Mouse (Mus musculus): ENCODE data around the gene Cd209c. TPM values are rescaled to one million over a fixed set of nuclear protein-coding genes. Genes with fewer than 3 reads are reported as not detected.

Cd209c gene
- not detected in 2 replicates for total RNA-seq (2014; rRNA removed)
- polyA plus RNA-seq (2012; rRNA removed): not detected in 2 replicates

DNA sequence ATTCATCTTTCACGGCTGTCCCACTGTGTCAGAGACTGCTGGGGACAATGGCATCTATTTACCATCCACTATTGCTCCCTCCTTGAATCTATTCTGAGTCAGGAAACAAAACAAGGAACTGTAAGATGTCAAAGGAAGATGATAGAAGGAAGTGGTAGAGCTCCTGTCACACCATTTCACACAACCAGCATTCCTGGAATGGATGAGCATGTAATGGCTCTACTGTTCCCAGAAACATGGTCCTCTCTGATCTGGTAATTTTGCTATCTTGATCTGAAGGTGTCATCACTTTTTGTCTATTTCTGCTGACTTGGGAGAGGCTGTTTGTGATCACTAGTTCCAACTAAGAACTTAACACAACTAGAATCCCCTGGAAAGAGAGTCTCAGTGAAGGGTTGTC lies at the start of gene Cd209c:
Cd209c (minus strand) TSS at position 101 of the 400 bp plus-strand sequence.
- no peak for DNase-seq (ENCODE audit: extremely low read depth, low read depth, low spot score)
- no peaks in the 10 kb centered on the region for H3K36me3 ChIP-seq (ENCODE audit: control insufficient read depth, insufficient read depth, low read length)
- H3K79me2 ChIP-seq (ENCODE audit: control insufficient read depth, insufficient read depth, low read length): no peaks in the 10 kb centered on the region
- no peaks in the 10 kb centered on the region for H3K27me3 ChIP-seq (ENCODE audit: control insufficient read depth, insufficient read depth, low read length)
- no peak within 1 kb of the TSS for H3K4me3 ChIP-seq (ENCODE audit: insufficient read depth, low read depth, low read length)
- TF ChIP-seq CTCF (IDR thresholded peaks at IDR 0.05; ENCODE audit: low read depth, low read length) (no peak), POLR2A (IDR thresholded peaks at IDR 0.05; ENCODE audit: extremely low read depth, insufficient read depth, low read length) (no peak)
- 69% methylated on average over 1 of the region's 1 CpGs for WGBS
- no peaks in the 10 kb centered on the region for H3K4me1 ChIP-seq (ENCODE audit: control insufficient read depth, insufficient read depth, low read length)
- H3K27ac ChIP-seq (replicated peaks; ENCODE audit: insufficient read depth, low read depth, low read length): no peak within 1 kb of the TSS
- no peak within 1 kb of the TSS for H3K9ac ChIP-seq (ENCODE audit: low read depth, low read length)

DNA sequence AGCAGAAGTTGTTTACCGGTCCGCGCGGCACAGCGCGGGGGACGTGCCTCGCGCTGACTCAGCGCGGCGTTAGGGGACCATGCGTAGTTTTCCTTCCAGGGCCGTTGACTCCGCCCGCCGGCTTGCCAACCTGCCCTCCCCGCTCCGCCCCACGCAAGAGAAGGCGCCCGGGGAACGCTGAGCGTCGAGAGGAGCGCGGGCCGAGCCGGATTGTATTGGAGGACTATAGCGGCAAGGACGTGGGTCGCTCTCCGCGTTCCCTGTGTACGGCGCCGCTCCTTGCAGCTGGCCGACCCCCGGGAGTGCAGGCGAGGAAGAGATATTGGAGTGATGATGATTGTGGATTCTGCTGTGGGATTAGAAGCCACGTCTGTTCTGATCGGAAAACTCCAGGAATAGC lies 39.7 kb upstream of the Cd209c start:
- Histone ChIP-seq H3K79me2 (ENCODE audit: control insufficient read depth, insufficient read depth, low read length) (no peaks in the 10 kb centered on the region), H3K4me1 (ENCODE audit: control insufficient read depth, insufficient read depth, low read length) (no peaks in the 10 kb centered on the region), H3K36me3 (ENCODE audit: control insufficient read depth, insufficient read depth, low read length) (no peaks in the 10 kb centered on the region), H3K9ac (ENCODE audit: low read depth, low read length) (no peak overlapping the region), H3K27me3 (ENCODE audit: control insufficient read depth, insufficient read depth, low read length) (peaks cover 2% of the 10 kb centered on the region; the same call in 1 of the 2 replicates), H3K27ac (replicated peaks; ENCODE audit: insufficient read depth, low read depth, low read length) (no peak overlapping the region), H3K4me3 (ENCODE audit: insufficient read depth, low read depth, low read length) (no peak overlapping the region)
- TF ChIP-seq CTCF (IDR thresholded peaks at IDR 0.05; ENCODE audit: low read depth, low read length) (no peak), POLR2A (IDR thresholded peaks at IDR 0.05; ENCODE audit: extremely low read depth, insufficient read depth, low read length) (no peak)
- WGBS: 26% methylated on average over 42 of the region's 42 CpGs
- DNase-seq (ENCODE audit: extremely low read depth, low read depth, low spot score): no peak

DNA sequence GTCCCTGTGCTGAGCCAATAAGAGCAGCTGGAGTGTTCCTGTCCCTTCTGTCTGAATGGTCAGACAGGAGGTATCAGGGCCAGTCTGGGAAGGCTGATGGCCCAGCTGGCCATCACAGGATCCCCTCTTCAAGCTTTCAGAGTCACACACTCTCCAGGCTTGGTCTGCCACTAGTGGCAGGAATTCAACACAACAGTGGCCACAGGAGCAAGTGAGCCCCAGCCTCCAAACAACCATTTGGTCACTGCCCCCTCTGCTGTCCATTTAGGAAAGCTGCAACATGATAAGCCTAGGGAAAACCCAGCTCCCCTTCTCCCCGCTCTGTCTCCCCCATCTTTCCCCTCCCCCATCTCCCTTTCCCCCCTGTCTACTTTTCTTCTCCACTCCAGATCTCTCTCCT lies 1.5 kb upstream of the Cd209c start:
- TF ChIP-seq CTCF (IDR thresholded peaks at IDR 0.05; ENCODE audit: low read depth, low read length) (peak; percentile 74), POLR2A (IDR thresholded peaks at IDR 0.05; ENCODE audit: extremely low read depth, insufficient read depth, low read length) (no peak)
- WGBS: 67% methylated on average over 1 of the region's 1 CpGs
- Histone ChIP-seq H3K27me3 (ENCODE audit: control insufficient read depth, insufficient read depth, low read length) (no peaks in the 10 kb centered on the region), H3K36me3 (ENCODE audit: control insufficient read depth, insufficient read depth, low read length) (no peaks in the 10 kb centered on the region), H3K9ac (ENCODE audit: low read depth, low read length) (no peak overlapping the region), H3K4me1 (ENCODE audit: control insufficient read depth, insufficient read depth, low read length) (no peaks in the 10 kb centered on the region), H3K79me2 (ENCODE audit: control insufficient read depth, insufficient read depth, low read length) (no peaks in the 10 kb centered on the region), H3K4me3 (ENCODE audit: insufficient read depth, low read depth, low read length) (no peak overlapping the region), H3K27ac (replicated peaks; ENCODE audit: insufficient read depth, low read depth, low read length) (no peak overlapping the region)
- peak; percentile 10 for DNase-seq (ENCODE audit: extremely low read depth, low read depth, low spot score)

DNA sequence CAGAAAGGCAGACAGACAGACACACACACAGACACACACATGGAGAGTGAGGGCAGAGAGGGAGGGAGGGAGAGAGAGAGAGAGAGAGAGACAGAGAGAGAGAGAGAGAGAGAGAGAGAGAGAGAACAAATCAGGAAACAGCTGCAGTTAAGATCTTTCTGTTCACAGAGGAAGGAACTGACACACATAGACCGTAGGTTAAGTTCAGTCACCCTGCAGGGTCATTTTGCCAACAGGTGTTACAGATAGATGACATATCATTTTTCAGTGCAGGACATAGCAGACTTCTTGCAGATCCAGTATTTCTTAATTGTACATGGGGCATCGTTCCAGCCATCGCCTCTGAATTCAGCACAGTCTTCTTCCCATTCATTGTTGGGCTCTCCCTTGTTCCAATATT lies 14.5 kb downstream of the Cd209c start:
- no peak for TF ChIP-seq POLR2A (IDR thresholded peaks at IDR 0.05; ENCODE audit: extremely low read depth, insufficient read depth, low read length)
- TF ChIP-seq CTCF (IDR thresholded peaks at IDR 0.05; ENCODE audit: low read depth, low read length): no peak
- H3K27me3 ChIP-seq (ENCODE audit: control insufficient read depth, insufficient read depth, low read length): no peaks in the 10 kb centered on the region
- H3K4me3 ChIP-seq (ENCODE audit: insufficient read depth, low read depth, low read length): no peak overlapping the region
- no peak overlapping the region for H3K9ac ChIP-seq (ENCODE audit: low read depth, low read length)
- H3K27ac ChIP-seq (replicated peaks; ENCODE audit: insufficient read depth, low read depth, low read length): no peak overlapping the region
- H3K36me3 ChIP-seq (ENCODE audit: control insufficient read depth, insufficient read depth, low read length): no peaks in the 10 kb centered on the region
- no peaks in the 10 kb centered on the region for H3K4me1 ChIP-seq (ENCODE audit: control insufficient read depth, insufficient read depth, low read length)
- DNase-seq (ENCODE audit: extremely low read depth, low read depth, low spot score): no peak
- 86% methylated on average over 3 of the region's 3 CpGs for WGBS
- H3K79me2 ChIP-seq (ENCODE audit: control insufficient read depth, insufficient read depth, low read length): no peaks in the 10 kb centered on the region

DNA sequence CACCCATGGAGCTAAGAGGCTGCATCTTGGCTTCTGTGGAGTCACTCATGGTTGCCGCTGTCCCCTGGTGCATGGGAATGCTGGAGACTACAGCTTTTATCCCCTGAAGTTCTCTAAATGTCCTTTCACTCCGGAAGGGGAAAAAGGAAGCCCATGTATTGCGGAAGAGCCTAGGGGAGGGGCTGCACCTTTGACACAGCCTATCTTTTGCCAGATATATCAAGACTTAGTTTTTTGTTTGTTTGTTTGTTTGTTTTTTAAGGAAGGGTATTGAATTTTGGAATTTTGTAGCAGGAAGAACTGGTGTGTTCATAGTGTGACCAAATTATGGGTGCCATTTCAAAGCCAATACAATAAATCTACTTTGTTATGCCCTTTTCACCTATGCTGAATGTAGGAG lies 27.8 kb downstream of the Cd209c start, which contains the start of gene Cd209b:
Cd209b (minus strand) TSS at position 101 of the 400 bp plus-strand sequence.
- Histone ChIP-seq H3K36me3 (ENCODE audit: control insufficient read depth, insufficient read depth, low read length) (no peaks in the 10 kb centered on the region), H3K4me3 (ENCODE audit: insufficient read depth, low read depth, low read length) (no peak within 1 kb of the TSS), H3K27me3 (ENCODE audit: control insufficient read depth, insufficient read depth, low read length) (no peaks in the 10 kb centered on the region), H3K9ac (ENCODE audit: low read depth, low read length) (no peak within 1 kb of the TSS), H3K27ac (replicated peaks; ENCODE audit: insufficient read depth, low read depth, low read length) (no peak within 1 kb of the TSS), H3K4me1 (ENCODE audit: control insufficient read depth, insufficient read depth, low read length) (no peaks in the 10 kb centered on the region), H3K79me2 (ENCODE audit: control insufficient read depth, insufficient read depth, low read length) (no peaks in the 10 kb centered on the region)
- DNase-seq (ENCODE audit: extremely low read depth, low read depth, low spot score): no peak
- 82% methylated on average over 3 of the region's 3 CpGs for WGBS
- TF ChIP-seq POLR2A (IDR thresholded peaks at IDR 0.05; ENCODE audit: extremely low read depth, insufficient read depth, low read length) (no peak), CTCF (IDR thresholded peaks at IDR 0.05; ENCODE audit: low read depth, low read length) (no peak)

Other genes with a start within 250 kb of the Cd209c start
- 100 and 133 TPM in 2 replicates for gene Clec4g, start 234.1 kb downstream of the Cd209c start, total RNA-seq (2014; rRNA removed)
- gene Clec4g, start 234.1 kb downstream of the Cd209c start, polyA plus RNA-seq (2012; rRNA removed): 48.9 and 57.7 TPM in 2 replicates
- gene Cd209a, start 205.8 kb downstream of the Cd209c start, total RNA-seq (2014; rRNA removed): 0.09 and 0.40 TPM in 2 replicates
- gene Cd209a, start 205.8 kb downstream of the Cd209c start, polyA plus RNA-seq (2012; rRNA removed): 0.28 and 0.41 TPM in 2 replicates
- gene Cd209e, start 100.4 kb downstream of the Cd209c start, total RNA-seq (2014; rRNA removed): not detected in 2 replicates
- gene Cd209e, start 100.4 kb downstream of the Cd209c start, polyA plus RNA-seq (2012; rRNA removed): not detected in 2 replicates
- not detected in 2 replicates for gene Cd209d, start 76.2 kb downstream of the Cd209c start, total RNA-seq (2014; rRNA removed)
- not detected in 2 replicates for gene Cd209d, start 76.2 kb downstream of the Cd209c start, polyA plus RNA-seq (2012; rRNA removed)
- gene Cd209b, start 27.9 kb downstream of the Cd209c start, total RNA-seq (2014; rRNA removed): 0.28 TPM in 1 of 2 replicates, not detected in the other
- 0.09 and 0.22 TPM in 2 replicates for gene Cd209b, start 27.9 kb downstream of the Cd209c start, polyA plus RNA-seq (2012; rRNA removed)
- 0.27 and 0.74 TPM in 2 replicates for gene Cd209f, start 151.1 kb upstream of the Cd209c start, total RNA-seq (2014; rRNA removed)
- gene Cd209f, start 151.1 kb upstream of the Cd209c start, polyA plus RNA-seq (2012; rRNA removed): 0.51 and 4.1 TPM in 2 replicates
- gene Cd209g, start 179.4 kb upstream of the Cd209c start, total RNA-seq (2014; rRNA removed): not detected in 2 replicates
- 0.22 and 3.9 TPM in 2 replicates for gene Cd209g, start 179.4 kb upstream of the Cd209c start, polyA plus RNA-seq (2012; rRNA removed)
- gene Evi5l, start 211.8 kb upstream of the Cd209c start, total RNA-seq (2014; rRNA removed): 3.2 TPM in 2 replicates
- gene Evi5l, start 211.8 kb upstream of the Cd209c start, polyA plus RNA-seq (2012; rRNA removed): 5.3 and 8.0 TPM in 2 replicates